Mouse (Mus musculus) liver, postnatal 0 days (tissue): ENCODE measurements around the gene Gm29609.

Experiments used
- CTCF ChIP-seq: sonication (generic); IDR thresholded peaks from 2 replicates; pipeline ENCODE4 v1.5.1; 2016; ENCODE audit warnings: antibody characterized with exemption, low read depth
- EP300 ChIP-seq: IDR thresholded peaks from 2 replicates; pipeline ENCODE4 v1.6.1; 2016; ENCODE audit warnings: antibody characterized with exemption, low read depth, mild to moderate bottlenecking

DNA sequence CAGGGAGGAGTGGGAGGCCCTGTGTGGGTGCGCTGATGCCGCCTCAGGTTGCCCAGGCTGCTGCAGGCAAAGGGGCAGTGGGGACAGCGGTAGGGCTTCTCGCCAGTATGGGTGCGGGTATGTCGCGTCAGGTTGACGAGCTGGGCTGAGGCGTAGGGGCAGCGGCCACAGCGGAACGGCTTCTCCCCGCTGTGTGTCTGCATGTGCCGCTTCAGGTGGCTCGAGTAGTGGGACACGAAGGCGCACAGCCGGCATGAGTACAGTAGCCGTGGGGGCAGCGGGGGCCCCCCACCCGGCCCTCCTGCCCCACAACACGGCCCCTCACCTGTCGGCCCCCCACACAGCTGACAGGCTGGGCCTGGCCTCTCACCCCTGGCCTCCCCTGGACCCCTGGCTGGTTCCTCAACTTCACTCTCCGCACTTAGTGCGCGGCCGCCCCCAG lies 20.6 kb upstream of the Gm29609 start:
- TF ChIP-seq CTCF: no peak
- TF ChIP-seq EP300: no peak
